Mouse (Mus musculus): Measurements from ENCODE around the gene Nrl. TPM values are rescaled to one million over a fixed set of nuclear protein-coding genes. Genes with fewer than 3 reads are reported as not detected.
A peak's percentile ranks its signal among the peaks of the same experiment; 100 is the strongest.

The Nrl gene
- total and polyA plus RNA-seq, 2 experiments from 2014 or later = 0.23 to 4.4 TPM

GRCm38 (mm10) chr14:55540067-55540786 lies 15.4 kb upstream of the Nrl start, which contains the start of gene Pck2:
Pck2 (plus strand) TSS chr14:55540266.
- Histone ChIP-seq H3K36me3 (ENCODE audit: insufficient read depth, low read length) (peaks cover 8% of the 10 kb centered on the region), H3K27me3 (ENCODE audit: insufficient read depth, low read length) (no peaks in the 10 kb centered on the region), H3K27ac (peak within 1 kb of the TSS; percentile 94), H3K4me1 (ENCODE audit: insufficient read depth, low read length) (peaks cover 8% of the 10 kb centered on the region), H3K4me3 (ENCODE audit: low read length) (peak within 1 kb of the TSS; percentile 65), H3K9me3 (ENCODE audit: low read length) (no peaks in the 10 kb centered on the region), H3K9ac (replicated peaks; ENCODE audit: low read length) (peak within 1 kb of the TSS; percentile 82), H3K4me2 (ENCODE audit: low read depth, low read length) (peak within 1 kb of the TSS; percentile 94)
- peak; percentile 90 for ATAC-seq
- DNase-seq (ENCODE audit: low spot score) = peak; percentile 86
- under 1% methylated on average over 32 of the region's 32 CpGs for WGBS
- TF ChIP-seq CTCF (IDR thresholded peaks at IDR 0.05; ENCODE audit: low read depth) = no peak

- Histone ChIP-seq H3K9me3 (ENCODE audit: low read length) (no peaks in the 10 kb centered on the region), H3K4me3 (ENCODE audit: low read length) (no peak overlapping the region), H3K4me2 (ENCODE audit: low read depth, low read length) (no peak overlapping the region), H3K36me3 (ENCODE audit: insufficient read depth, low read length) (no peaks in the 10 kb centered on the region), H3K27ac (no peak overlapping the region), H3K9ac (replicated peaks; ENCODE audit: low read length) (no peak overlapping the region), H3K4me1 (ENCODE audit: insufficient read depth, low read length) (peaks cover 3% of the 10 kb centered on the region), H3K27me3 (ENCODE audit: insufficient read depth, low read length) (no peaks in the 10 kb centered on the region)
- WGBS = 60% methylated on average over 6 of the region's 6 CpGs
- DNase-seq (ENCODE audit: low spot score) (peak; percentile 68), ATAC-seq (no peak)
- peak; percentile 83 for TF ChIP-seq CTCF (IDR thresholded peaks at IDR 0.05; ENCODE audit: low read depth)
Observed at GRCm38 (mm10) chr14:55536116-55536745, 11.4 kb upstream of the Nrl start.

- Histone ChIP-seq H3K4me2 (ENCODE audit: low read depth, low read length) (no peak overlapping the region), H3K36me3 (ENCODE audit: insufficient read depth, low read length) (no peaks in the 10 kb centered on the region), H3K4me3 (ENCODE audit: low read length) (no peak overlapping the region), H3K27me3 (ENCODE audit: insufficient read depth, low read length) (no peaks in the 10 kb centered on the region), H3K9me3 (ENCODE audit: low read length) (no peaks in the 10 kb centered on the region), H3K4me1 (ENCODE audit: insufficient read depth, low read length) (no peaks in the 10 kb centered on the region), H3K9ac (replicated peaks; ENCODE audit: low read length) (no peak overlapping the region), H3K27ac (no peak overlapping the region)
- peak; percentile 61 for TF ChIP-seq CTCF (IDR thresholded peaks at IDR 0.05; ENCODE audit: low read depth)
- DNase-seq (ENCODE audit: low spot score) (peak; percentile 78), ATAC-seq (no peak)
- WGBS = 17% methylated on average over 3 of the region's 3 CpGs
Observed at GRCm38 (mm10) chr14:55527940-55528339, 3.2 kb upstream of the Nrl start.

- whole genome bisulfite sequencing = 86% methylated on average over 2 of the region's 2 CpGs
- Histone ChIP-seq H3K36me3 (ENCODE audit: insufficient read depth, low read length) (no peaks in the 10 kb centered on the region), H3K27ac (no peak overlapping the region), H3K4me3 (ENCODE audit: low read length) (no peak overlapping the region), H3K4me1 (ENCODE audit: insufficient read depth, low read length) (no peaks in the 10 kb centered on the region), H3K9ac (replicated peaks; ENCODE audit: low read length) (no peak overlapping the region), H3K9me3 (ENCODE audit: low read length) (no peaks in the 10 kb centered on the region), H3K27me3 (ENCODE audit: insufficient read depth, low read length) (no peaks in the 10 kb centered on the region), H3K4me2 (ENCODE audit: low read depth, low read length) (no peak overlapping the region)
- DNase-seq (ENCODE audit: low spot score) (no peak), ATAC-seq (no peak)
- no peak for TF ChIP-seq CTCF (IDR thresholded peaks at IDR 0.05; ENCODE audit: low read depth)
Observed at GRCm38 (mm10) chr14:55526674-55527073, 1.9 kb upstream of the Nrl start.

GRCm38 (mm10) chr14:55524062-55524461 lies 719 bp downstream of the Nrl start:
- no peak overlapping the region for H3K27ac ChIP-seq
- no peak overlapping the region for H3K9ac ChIP-seq (replicated peaks; ENCODE audit: low read length)
- WGBS = 42% methylated on average over 4 of the region's 4 CpGs
- H3K4me3 ChIP-seq (ENCODE audit: low read length) = no peak overlapping the region
- no peaks in the 10 kb centered on the region for H3K9me3 ChIP-seq (ENCODE audit: low read length)
- ATAC-seq (no peak), DNase-seq (ENCODE audit: low spot score) (no peak)
- peaks cover 12% of the 10 kb centered on the region; the same call in 1 of the 2 replicates for H3K4me1 ChIP-seq (ENCODE audit: insufficient read depth, low read length)
- TF ChIP-seq CTCF (IDR thresholded peaks at IDR 0.05; ENCODE audit: low read depth) = no peak
- no peaks in the 10 kb centered on the region for H3K36me3 ChIP-seq (ENCODE audit: insufficient read depth, low read length)
- no peak overlapping the region for H3K4me2 ChIP-seq (ENCODE audit: low read depth, low read length)
- H3K27me3 ChIP-seq (ENCODE audit: insufficient read depth, low read length) = no peaks in the 10 kb centered on the region

- Histone ChIP-seq H3K27ac (peak overlapping the region; percentile 84), H3K4me2 (ENCODE audit: low read depth, low read length) (peak overlapping the region; percentile 79), H3K4me1 (ENCODE audit: insufficient read depth, low read length) (peaks cover 12% of the 10 kb centered on the region; the same call in 1 of the 2 replicates), H3K9ac (replicated peaks; ENCODE audit: low read length) (peak overlapping the region; percentile 65), H3K9me3 (ENCODE audit: low read length) (no peaks in the 10 kb centered on the region), H3K4me3 (ENCODE audit: low read length) (peak overlapping the region; percentile 45), H3K36me3 (ENCODE audit: insufficient read depth, low read length) (no peaks in the 10 kb centered on the region), H3K27me3 (ENCODE audit: insufficient read depth, low read length) (no peaks in the 10 kb centered on the region)
- DNase-seq (ENCODE audit: low spot score) = peak; percentile 74
- peak; percentile 52 for TF ChIP-seq CTCF (IDR thresholded peaks at IDR 0.05; ENCODE audit: low read depth)
- ATAC-seq = peak; percentile 72
- under 1% methylated on average over 61 of the region's 61 CpGs for WGBS
Observed at GRCm38 (mm10) chr14:55520451-55521361, 4.1 kb downstream of the Nrl start.
